Mouse (Mus musculus): Measurements from ENCODE around the gene Wdr37.
"Not testable (repeated sequence)": the region's sequence is repeated elsewhere in the genome, so short reads cannot be mapped to it uniquely, and the experiment has no call there.

The Wdr37 gene

DNA sequence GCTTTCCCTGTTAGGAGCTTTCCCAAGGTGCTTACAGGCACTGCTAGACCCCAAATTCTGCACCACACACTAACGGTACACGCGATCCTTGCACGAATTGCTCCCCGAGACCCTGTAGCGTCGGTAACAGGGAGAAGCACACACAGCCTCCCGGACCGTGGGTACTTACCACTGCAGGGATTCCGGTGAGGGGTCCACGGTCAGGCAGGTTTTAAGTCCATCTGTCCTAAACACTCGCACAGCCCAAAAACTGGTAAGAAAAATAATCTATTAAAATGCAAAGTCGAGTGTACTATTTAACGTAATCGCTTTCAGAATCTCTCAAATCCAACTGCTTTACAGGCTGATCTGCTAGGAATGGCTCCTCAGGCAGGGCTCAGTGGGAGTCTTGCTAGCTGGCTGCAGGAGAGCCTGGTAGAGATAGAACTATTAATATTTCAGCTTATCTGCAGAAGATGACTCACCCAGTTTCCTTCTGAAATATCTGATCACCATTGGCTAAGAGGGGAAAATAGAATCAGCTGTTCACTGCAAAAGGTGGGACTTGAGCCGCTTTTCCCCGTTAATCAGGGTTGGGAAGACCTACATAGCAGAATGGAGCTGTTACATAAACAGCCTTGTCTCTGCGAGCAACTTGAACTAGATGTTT, at the start of gene Wdr37:
Wdr37 (minus strand) TSS at position 596 of the 649 bp plus-strand sequence.
- in situ Hi-C loops (cut with MboI; ENCODE audit: low sequenced_read_pairs) = no loop called here

DNA sequence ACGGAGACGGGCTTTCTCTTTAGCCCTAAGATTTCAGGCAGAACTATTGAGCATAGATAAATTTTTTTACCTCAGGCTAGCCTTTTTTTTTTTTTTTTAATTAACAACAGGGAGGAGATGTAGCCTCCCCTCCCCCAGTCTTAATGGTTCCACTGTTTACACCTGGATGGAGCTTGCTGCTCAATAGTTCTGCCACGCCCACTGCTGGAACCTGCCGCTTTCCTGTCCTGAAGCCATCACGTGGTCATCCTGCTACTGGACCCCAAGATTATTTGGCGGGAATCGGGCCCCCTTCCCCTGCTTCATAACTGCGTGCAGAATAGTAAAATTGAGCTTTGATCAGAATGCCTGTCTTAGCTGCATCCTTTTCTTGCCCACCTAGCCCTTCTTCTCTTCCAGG, 42.2 kb upstream of the Wdr37 start:
- in situ Hi-C loops (cut with MboI; ENCODE audit: low sequenced_read_pairs) = not testable (repeated sequence)

DNA sequence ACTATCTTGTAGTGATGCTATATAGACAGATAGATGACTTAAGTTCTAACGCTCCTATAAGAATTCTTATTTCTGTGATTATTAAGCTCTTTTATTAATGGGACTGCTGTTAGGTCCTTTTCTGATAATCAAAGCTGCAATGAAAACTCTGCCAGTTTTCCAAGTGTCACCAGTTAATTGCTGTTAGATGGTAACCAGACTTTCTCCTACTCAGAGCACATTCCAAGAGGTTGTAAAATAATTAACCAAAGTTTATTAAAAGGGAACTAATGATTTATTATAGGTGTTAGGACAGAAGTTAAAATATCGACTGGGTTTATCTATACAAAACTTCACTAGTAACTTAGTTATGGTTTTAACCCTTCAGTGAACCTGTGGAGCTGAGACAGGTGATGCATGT, 34.3 kb upstream of the Wdr37 start:
- in situ Hi-C loops (cut with MboI; ENCODE audit: low sequenced_read_pairs) = not testable (repeated sequence)

DNA sequence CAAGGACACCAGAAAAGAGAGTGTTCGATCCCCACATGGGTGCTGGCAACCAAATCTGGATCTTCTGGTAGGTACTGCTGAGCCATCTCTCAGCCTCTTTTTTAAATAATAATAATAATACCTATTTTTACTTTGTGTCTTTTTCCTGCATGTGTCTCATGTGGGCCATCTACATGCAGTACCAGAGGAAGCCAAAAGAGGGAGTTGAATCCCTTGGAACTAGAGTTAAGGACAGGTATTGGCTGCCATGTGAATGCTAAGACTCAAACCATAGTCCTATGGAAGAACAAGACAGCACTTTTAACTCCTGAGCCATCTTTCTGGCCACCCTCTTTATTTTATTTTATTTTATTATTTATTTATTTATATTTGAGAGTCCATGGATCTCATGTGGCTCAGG, 16.9 kb upstream of the Wdr37 start:
- in situ Hi-C loops (cut with MboI; ENCODE audit: low sequenced_read_pairs) = no loop called here

DNA sequence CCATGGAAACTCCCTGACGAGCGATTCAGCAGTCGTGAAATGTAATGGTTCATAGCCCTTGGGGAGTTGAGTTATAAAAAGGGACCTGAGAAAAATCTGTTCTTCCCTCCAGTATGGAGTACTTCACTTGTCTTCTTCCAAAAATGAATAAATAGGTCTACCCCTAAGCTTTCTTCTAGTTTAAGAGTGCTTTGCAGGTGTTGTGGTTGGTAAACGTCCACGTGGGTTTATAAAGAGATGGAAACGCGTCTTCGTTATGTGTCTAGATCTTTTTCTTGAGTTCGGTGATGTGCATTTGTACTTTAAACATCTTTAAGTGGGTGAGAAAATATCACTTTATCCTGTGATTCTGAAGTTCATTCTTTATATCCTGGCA, 14.5 kb upstream of the Wdr37 start:
- in situ Hi-C loops (cut with MboI; ENCODE audit: low sequenced_read_pairs) = no loop called here

DNA sequence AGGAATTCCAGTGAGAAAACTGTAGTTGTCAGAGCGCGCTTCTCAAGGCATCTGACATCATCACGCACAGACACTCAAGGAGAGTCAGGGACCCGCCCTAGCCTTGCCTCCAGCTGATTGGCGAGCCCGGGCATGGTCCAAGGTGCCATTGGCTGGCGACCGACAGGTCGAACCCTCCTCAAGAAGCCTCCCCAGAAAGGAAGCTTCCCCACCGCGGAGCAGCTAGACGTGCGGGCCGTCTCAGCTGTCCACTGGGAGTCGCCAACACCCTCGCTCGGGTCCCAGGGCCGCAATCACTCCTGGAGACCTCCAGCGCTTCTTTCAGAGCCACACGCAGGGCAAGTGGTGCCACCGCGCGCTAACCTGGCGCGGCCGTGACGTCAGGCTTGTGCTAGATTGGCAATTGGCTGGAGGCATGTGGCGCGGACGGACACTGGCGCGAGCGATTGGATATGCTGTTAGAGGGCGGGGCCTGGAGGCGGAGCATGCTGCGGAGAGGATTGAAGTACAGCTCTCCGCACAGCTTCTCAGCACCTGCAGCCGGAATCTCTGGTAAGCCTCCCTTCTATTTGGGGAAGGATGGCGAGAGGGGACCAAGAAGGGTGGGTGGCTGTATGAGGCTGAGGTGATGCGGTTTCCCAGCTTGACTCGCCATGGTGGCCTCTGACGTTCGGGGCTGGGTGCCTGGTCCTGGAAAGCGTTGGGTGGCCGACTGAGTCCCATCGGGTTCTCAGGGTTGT, 13.9 kb upstream of the Wdr37 start, which contains the start of gene Idi1:
Idi1 (plus strand) TSS at position 57 of the 740 bp plus-strand sequence.
- in situ Hi-C loops (cut with MboI; ENCODE audit: low sequenced_read_pairs) = no loop called here

DNA sequence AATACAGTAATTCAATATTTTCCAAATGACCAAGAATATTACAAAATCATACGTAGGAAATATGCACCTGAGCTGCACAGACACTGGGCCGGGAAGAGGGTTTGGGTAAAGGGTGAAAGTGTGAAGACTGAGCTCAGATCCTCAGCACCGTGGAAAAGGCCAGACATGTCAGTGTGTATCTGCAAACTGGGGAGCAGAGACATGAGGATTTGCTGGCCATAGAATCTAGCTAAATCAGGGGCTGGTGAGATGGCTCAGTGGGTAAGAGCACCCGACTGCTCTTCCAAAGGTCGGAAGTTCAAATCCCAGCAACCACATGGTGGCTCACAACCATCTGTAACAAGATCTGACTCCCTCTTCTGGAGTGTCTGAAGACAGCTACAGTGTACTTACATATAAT, 12.2 kb upstream of the Wdr37 start:
- in situ Hi-C loops (cut with MboI; ENCODE audit: low sequenced_read_pairs) = not testable (repeated sequence)

DNA sequence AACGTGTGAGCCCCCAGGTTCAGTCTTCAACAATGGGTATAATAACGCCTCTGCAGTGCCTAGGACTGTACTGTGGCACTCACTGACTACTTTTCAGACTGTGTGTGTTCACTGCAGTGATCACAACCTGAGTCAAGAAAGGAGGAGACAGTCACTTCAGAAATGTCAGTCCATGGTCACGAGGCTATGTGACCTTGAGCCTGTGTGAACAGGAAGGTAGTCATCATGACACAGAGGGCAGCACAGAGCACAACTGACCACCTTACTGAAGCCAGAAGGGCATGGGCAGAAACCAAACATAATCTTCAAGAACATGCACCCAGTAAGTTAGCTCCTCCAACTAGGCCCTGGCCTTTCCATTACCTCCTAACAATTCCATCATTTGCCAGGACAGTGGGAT, 9.9 kb upstream of the Wdr37 start:
- in situ Hi-C loops (cut with MboI; ENCODE audit: low sequenced_read_pairs) = no loop called here

DNA sequence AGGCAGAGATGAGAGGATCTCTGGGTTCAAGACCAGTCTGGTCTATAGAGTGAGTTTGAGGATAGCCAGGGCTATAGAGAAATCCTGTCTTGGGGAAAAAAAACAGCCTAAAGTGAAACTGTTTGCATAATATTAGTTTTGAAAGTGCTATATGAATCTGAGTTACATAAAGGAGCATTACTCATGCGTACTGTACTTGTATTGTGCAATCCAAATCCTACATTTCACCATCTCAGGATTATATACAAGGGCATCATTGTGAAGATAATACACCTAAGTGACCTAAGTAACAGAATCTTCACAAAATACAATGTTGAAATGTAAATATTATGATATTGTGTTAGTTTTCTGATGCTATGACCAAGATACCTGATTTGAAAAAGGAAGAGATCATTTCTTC, 2.1 kb upstream of the Wdr37 start:
- in situ Hi-C loops (cut with MboI; ENCODE audit: low sequenced_read_pairs) = no loop called here

DNA sequence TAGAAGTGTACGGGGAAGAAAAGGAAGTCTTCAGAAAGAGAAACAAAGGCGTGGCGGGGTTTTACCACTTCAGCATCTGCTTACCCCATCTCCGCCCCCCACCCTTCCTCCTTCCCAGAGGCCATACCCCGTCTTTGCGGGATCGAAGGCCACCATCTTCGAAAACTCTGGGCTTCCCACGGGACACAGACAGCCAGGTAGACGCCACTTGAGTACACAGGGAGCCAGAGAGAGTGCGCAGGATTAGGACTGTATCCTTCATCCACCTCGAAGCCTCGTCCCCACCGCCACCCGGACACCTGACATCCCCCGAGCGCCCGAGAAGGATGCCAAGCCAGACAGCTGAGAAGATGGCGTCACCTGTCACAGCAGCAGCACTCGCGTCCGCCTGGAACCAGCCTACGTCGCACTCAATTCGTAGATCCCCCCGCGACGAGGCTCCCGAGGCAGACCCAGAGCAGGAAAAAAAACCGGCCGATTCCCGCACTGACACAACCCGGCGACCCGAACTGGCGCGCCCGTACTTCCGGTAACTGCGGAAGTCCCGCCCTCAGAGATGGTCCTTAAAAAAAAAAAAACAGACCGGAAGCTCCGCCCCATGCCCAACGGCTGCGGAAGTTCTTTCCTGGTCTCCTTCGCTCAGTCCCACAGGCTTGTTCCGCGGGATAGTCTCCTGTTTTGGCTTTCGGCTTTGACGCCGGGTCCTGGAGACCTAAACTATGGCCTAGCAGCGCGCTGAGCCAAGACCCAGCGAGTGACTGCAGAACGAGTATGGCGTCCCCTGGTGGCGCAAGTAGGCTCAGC, 997 bp downstream of the Wdr37 start:
- in situ Hi-C loops (cut with MboI; ENCODE audit: low sequenced_read_pairs) = no loop called here

DNA sequence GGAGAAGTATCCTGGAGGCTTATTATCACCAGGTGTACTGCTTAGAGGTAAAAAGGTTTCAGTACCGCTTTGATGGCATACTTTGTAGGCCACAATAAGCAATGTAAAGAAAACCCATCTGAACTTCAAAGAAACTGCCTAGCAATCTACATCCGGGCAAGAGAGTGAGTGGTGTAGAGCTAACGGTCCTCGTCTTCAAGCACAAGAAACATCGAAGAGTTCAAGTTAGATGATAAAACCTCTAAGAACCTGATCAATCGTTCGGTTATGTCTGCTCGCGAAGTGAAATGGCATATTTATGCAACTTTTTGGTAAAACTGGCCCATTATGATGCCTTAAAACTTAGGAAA, 1.6 kb downstream of the Wdr37 start:
- in situ Hi-C loops (cut with MboI; ENCODE audit: low sequenced_read_pairs) = no loop called here

DNA sequence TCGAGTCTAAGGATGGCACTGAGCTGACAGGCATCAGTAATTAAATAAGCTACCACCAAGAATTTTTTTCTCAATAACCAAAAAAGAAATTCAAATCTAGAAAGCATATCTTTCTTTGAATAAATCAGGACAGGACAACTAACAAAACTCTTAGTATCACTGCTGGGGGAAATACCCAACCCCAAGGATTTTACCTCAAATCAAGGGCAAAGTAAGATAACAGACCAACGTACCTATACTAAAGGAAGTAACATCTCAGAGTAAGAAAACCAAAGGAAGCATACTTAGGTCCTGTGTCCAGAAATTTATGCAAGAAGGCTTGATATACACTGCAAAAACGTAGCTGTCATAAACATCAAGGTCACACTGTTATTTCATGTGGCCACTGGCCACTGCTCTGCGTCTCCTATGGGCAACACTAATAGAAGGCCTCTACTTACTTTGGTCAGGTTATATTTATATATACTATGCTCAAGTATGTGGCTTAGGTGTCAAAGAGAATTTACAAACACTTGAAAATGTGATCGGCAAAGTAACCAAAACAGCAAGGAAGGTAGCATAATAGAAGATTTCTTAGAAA, 2.0 kb downstream of the Wdr37 start:
- in situ Hi-C loops (cut with MboI; ENCODE audit: low sequenced_read_pairs) = no loop called here

DNA sequence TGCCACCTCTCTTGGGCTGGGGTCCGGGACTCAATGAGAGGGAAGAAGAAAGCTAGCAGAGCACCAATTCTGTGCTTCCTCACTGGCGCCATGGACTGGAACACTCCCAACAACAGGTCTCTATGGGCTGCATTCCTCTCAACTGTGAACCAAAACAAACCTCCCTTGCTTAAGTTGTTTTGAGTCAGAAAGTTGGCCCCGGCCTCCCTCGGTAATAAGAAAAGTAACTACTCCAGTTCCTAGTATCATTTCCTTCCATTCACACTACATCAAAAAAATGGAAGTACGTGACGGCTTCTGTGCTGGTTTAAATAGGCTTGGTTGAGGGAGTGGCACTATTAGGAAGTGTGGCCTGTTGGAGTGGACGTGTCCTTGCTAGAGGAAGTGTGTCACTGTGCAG, 5.1 kb downstream of the Wdr37 start:
- in situ Hi-C loops (cut with MboI; ENCODE audit: low sequenced_read_pairs) = no loop called here

DNA sequence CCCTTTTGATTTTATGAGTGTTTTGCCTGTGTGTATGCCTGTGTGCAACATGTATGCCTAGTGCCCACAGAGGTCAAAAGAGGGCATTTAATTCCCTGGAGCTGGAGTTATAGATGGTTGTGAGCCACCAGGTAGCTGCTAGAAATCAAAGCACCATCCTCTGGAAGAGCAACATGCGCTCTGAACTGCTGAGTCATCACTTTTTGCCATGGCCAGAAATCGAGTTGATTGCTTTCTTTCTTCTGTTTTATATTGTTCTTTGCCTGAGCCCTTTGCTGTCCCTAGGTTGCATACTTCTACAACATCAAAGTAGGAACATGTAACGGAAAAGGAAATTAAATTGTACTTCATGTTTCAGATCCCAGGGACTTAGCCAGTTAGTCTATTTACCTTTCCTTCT, 6.7 kb downstream of the Wdr37 start:
- in situ Hi-C loops (cut with MboI; ENCODE audit: low sequenced_read_pairs) = no loop called here

DNA sequence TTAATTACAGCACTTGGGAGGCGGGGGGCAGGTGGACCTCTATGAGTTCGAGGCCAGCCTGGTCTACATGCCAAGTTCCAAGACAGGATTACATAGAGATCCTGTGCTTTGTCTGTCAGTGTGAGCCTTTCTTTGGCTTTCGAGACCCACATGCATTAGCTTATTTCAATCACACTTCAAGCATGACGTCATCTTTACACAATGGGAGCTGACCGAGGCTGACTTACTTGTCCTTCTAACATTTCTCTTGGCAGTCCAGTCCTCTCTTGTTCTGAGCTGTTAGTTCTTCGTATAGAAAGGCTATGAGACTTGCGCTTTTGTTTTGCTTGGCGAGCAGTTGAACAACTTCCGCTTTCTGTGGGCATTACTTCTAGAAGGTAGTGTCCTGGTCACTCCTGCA, 10.8 kb downstream of the Wdr37 start:
- in situ Hi-C loops (cut with MboI; ENCODE audit: low sequenced_read_pairs) = no loop called here

DNA sequence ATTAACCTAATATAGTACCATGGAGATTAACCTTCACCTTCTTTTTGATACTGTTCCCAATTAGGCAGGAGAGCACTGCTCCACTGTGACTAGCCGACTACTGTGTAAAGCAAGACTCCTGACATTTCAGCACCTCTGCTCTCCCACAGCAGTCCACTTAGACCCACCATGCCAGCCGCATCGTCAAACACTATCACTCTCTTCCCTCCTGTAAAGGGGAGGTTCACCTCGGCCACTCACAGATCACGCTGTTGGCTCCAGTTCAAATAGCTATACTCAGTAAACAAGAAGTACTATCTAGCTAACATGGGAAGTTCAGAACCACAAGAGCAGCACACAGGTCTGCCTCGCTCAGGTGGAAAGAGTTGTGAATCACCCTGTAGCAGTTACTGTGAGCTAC, 13.3 kb downstream of the Wdr37 start:
- in situ Hi-C loops (cut with MboI; ENCODE audit: low sequenced_read_pairs) = no loop called here

DNA sequence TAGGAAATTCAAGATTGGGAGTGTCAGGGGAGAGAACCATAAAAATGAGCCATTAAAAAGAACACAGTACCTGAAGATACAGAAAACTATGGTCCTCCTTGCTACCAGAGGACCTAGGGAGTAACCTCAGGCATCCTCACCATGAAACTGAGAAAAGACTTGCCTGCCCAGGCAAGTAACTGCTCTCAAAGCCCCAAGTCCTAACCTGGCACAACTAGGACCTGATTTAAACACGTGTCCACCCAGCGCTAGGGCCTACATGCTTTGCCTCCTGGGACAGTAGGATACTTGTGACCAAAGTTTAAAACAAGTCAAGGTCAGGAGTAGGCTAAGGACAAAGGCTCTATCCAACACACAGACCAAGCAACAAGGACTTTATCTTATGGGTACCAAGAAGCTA, 16.9 kb downstream of the Wdr37 start:
- in situ Hi-C loops (cut with MboI; ENCODE audit: low sequenced_read_pairs) = no loop called here

DNA sequence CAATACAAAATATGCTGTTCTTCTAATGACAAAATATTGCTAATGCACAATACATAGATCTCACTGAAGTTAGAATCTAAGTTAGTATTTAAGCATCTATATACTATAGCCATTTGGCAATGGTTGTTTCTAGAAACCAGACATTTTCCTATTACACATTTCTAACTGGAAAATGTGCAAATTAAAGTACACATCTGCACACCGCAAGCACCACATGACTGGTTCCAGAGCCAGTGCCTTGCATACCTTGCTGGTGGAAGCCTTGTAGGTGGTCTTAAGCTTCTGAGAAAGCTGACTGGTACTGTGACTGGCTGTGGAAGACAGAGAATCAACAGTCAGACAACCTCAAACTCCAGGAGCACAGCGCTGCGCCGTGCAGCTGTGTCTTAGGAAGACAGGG, 18.3 kb downstream of the Wdr37 start:
- in situ Hi-C loops (cut with MboI; ENCODE audit: low sequenced_read_pairs) = no loop called here

DNA sequence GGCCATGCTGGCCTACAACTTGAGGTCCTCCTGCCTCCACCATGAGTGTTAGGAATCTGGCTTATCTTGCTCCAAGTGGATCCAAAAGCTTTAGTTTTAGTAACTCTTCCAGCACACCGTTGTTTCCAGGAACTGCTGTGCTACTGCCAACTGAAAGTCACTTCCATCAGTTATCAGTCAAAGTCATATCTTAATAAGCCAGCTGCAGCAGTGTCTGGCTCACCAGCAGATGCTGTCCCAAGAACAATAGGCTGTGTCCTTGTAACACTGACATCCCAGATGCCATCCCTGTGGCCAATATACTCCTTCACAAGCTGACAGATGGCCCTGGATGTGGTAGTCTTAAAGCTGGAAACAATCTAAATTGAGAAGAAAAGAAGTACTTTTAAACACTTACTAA, 22.4 kb downstream of the Wdr37 start:
- in situ Hi-C loops (cut with MboI; ENCODE audit: low sequenced_read_pairs) = no loop called here

DNA sequence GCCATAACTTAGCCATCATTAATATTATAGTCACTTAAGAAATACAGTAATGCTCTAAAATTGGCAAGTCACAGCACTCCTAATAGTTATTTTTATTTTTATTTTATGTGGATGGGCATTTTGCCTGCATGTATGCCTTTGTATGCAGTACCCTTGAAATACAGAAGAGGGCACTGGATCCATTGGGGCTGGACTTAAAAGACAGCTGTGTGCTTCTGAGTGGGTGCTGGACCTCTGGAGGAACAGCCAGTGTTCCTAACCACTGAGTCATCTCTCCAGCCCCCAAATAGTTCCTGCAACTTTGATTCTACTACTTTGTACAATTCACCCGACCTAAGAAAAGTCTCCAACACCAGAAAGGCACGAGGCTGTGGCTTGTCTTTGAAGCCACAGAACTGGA, 24.0 kb downstream of the Wdr37 start:
- in situ Hi-C loops (cut with MboI; ENCODE audit: low sequenced_read_pairs) = no loop called here

DNA sequence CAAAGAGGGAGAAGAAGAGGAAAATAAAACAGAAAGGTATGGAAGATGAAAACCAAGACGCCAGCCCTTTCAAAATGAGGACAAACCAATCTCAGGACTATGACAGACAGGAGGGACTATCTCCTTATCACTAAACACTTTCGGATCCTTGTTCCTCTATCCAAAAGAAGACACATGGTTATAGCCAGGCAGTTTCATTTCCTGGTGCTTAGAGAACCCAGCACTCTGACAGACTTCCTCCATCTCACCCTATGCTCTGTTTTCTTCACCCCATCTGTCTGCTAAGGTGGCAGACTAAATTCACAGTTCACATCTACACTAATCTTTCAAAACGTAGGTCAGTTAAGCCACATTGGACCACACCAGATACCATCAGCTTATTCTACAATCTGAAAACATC, 29.4 kb downstream of the Wdr37 start:
- in situ Hi-C loops (cut with MboI; ENCODE audit: low sequenced_read_pairs) = no loop called here

DNA sequence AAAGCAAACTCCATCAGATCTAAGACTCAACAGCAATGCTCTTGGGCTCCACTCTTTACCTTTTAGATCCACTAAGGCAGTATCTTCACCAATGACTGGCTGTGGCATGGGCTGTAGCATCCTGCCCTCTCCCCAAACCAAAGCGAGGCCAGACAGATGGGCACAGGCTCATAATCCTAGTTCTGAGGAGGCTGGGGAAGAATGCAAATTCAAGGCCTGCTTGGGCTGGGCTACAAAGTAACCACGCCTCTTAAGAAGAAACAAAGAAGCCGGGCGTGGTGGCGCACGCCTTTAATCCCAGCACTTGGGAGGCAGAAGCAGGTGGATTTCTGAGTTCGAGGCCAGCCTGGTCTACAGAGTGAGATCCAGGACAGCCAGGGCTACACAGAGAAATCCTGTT, 29.9 kb downstream of the Wdr37 start:
- in situ Hi-C loops (cut with MboI; ENCODE audit: low sequenced_read_pairs) = not testable (repeated sequence)

Data from CH12F3 (cell line).